Mouse (Mus musculus): ENCODE results near the gene Fos.

- no peak for TF ChIP-seq CTCF (IDR thresholded peaks at IDR 0.05; ENCODE audit: borderline replicate concordance, control insufficient read depth, extremely low read depth, insufficient read depth, low read length, poor library complexity)
- TF ChIP-seq POLR2A (IDR thresholded peaks at IDR 0.05; ENCODE audit: control insufficient read depth, extremely low read depth, insufficient read depth, low read length, poor library complexity), result no peak
These were observed 39.8 kb upstream of the Fos start for GRCm38 (mm10) chr12:85433850-85434249.
